Mouse (Mus musculus): ENCODE measurements around the gene Mymk.

The Mymk gene

DNA sequence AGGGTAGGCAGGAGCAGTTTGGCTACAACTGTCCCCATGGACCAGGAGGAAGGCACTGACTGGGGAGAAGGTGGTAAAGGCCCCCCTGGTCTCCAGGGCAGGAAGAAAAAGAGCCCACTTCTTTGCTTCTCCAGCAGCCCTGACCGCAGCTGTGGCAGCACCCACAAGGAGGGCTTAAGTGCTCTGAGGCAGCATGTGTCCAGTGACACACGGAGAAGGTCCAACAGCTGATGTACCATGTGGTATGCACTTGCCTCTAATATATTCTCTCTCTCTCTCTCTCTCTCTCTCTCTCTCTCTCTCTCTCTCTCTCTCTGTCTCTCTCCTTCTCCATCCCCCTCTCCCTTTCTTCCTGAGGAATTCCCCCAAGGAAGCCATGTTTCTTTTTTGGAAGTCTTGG is at the start of gene Mymk:
Mymk (minus strand) TSS at position 202 of the 400 bp plus-strand sequence.
- no peak for DNase-seq

GRCm38 (mm10) chr2:27120241-27120641 is 48.3 kb upstream of the Mymk start:
- peak; percentile 98 for DNase-seq

- peak; percentile 93 for DNase-seq
Observed at GRCm38 (mm10) chr2:27119766-27120165, 47.8 kb upstream of the Mymk start.

DNA sequence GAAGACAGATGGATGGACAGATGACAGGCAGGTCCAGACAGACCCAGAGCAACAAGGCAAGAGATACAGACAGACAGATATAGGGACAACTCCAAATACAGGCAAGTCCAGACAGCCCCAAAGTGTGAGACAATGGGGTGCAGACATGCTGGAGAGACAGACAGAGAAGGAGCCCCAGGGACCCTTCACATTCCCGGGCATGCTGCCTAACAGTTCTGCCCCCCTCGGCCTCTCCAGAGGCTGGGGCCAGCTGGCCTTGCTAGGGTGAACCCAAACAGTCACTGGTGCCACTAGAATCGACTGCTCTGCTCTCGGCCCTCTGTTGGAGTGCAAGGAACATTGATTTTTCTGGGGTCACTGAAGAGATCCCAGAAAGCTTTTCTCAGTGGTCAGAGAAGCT is 46.5 kb upstream of the Mymk start:
- peak; percentile 84 for DNase-seq

DNA sequence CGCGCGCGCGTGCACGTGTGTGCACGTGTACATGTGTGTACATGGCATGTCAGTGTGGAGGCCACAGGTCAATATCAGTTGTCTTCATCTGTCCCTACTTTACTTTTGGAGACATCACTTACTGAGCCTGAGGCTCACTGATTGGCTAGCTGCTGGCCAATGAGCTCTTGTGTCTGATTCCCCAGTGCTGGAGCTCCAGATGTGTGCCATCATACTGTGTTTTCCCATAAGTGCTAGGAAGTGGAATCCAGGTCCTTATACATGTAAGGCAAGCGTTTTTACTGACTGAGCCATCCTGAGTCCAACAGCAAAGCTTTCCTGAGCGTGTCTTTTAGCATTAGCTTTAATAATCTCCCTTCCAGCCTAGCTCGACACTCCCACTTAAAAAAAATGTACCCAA is 42.2 kb upstream of the Mymk start:
- no peak for DNase-seq

- DNase-seq, result peak; percentile 89
Observed at GRCm38 (mm10) chr2:27112585-27112984, 40.6 kb upstream of the Mymk start.

DNA sequence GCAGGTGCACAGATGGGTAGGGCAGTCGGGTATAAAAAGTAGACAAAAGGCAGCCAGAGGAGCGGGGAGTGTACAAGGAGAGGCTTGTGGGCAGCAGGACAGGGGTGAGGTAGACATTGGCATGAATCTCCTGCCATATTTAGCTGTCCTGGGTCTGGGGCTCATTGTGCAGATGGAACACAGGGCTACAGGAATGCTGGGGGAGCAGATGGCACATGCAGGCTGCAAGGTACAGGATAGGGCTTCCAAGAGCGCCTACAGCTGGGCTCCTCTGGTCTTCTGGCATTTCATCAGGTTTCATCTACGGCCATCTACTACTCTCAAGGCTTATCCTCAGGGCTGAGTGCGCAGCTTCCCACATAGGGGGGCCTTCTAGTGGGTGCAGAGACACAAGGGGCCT is 37.1 kb upstream of the Mymk start:
- no peak for DNase-seq

GRCm38 (mm10) chr2:27108144-27108543 is 36.2 kb upstream of the Mymk start:
- no peak for DNase-seq

- no peak for DNase-seq
Observed at GRCm38 (mm10) chr2:27106816-27107215, 34.8 kb upstream of the Mymk start.

GRCm38 (mm10) chr2:27103554-27103953 is 31.6 kb upstream of the Mymk start:
- DNase-seq, result no peak

GRCm38 (mm10) chr2:27097776-27098175 is 25.8 kb upstream of the Mymk start:
- peak; percentile 97 for DNase-seq

GRCm38 (mm10) chr2:27097241-27097656 is 25.3 kb upstream of the Mymk start:
- DNase-seq, result peak; percentile 96

- DNase-seq, result no peak
Observed at GRCm38 (mm10) chr2:27096341-27096981, 24.5 kb upstream of the Mymk start.

- DNase-seq, result no peak
Observed at GRCm38 (mm10) chr2:27095178-27095577, 23.2 kb upstream of the Mymk start.

DNA sequence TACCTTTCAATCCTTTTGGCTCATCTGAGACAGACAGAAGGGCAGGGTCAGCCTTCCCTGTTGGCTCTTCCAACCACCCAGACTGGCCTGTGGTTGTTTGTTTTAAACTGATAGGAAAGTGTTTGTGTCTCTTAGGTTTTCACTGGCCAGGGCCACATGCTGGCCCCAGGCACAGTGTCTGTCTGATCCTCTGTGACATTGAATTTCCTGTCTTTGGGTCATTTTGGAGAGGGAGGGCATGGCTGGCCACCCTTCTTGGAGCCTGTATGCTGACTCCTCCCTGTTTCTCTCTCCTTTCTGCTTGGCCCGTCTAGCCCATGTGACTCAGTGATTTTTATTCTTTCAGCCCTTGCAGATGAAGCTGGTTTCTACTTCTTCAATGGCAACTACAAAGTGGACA is 17.3 kb upstream of the Mymk start:
- peak; percentile 94 for DNase-seq

GRCm38 (mm10) chr2:27088700-27089099 is 16.7 kb upstream of the Mymk start:
- peak; percentile 94 for DNase-seq

DNA sequence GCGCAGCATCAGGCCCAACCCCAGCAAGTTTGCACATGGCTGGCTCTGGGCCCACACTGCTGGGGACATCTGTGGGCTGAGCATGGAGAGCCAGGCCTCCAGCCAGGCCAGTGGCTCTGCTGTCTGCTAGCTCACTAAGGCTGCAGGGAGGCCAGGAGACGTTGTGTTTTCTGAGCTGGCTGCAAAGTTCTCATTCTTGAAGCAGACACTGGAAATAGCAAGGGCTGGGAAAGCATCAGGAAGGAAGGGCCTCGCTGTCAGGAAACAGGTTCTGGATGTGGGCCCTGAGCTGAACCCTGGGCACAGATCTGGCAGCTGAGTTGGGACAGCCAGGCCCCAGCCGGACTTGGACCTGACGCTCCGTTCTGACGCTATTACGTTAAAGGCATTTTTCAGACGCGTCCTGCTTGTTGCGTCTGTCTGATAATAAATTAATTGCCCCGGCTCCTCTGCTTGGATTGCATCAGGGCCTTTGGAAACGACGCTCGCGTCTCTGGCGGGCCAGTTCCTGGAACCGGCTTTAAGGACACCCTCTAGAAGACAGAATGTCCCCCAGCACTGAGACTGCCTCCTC is 16.2 kb upstream of the Mymk start:
- DNase-seq, result peak; percentile 99

DNA sequence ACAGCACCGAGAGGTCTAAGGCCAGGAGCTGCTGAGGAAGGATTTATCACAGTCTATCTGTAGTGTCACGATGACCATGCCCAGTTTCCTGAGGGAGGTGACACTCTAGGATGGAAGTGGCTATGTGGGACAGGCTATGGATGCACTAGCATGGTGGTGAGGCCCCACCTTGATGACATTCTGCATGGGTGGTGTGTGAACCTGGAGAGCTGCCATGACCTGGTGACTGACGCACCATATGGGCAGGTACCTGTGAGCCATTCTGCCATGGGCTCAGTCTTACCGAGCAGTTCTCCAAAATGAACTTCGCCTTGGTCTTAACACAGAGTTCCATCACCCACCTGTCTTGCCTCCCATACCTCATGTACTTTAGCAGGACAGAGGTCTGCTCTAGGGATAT is 15.6 kb upstream of the Mymk start:
- DNase-seq, result peak; percentile 95

DNA sequence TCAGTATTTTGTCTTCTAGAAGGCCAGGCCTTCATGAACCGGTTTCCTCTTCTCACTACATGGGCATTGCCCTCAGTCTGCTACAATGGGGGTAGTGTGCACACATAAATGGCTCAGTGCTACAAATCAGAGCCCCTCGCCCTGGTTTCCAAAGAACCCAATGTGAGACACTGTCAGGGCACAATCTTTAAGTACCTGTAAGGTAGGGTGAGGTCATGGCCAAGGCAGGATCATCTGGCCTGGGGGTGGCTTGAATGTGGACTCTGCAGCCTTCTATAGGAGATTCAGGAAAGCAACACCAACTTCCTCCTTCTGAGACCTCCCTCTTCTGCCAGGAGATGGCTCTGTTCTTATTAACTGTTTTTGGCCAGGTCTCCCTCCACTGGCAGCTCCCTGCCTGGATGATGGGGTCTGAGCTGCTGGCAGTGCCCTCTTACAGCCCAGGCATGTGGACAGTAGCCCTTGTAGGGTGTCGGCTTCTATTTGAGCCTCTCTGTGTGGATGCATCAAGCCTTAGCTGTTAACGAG is 14.6 kb upstream of the Mymk start:
- peak; percentile 92 for DNase-seq

- DNase-seq, result no peak
Observed at GRCm38 (mm10) chr2:27085801-27086200, 13.8 kb upstream of the Mymk start.

- DNase-seq, result no peak
Observed at GRCm38 (mm10) chr2:27084963-27085362, 13.0 kb upstream of the Mymk start.

DNA sequence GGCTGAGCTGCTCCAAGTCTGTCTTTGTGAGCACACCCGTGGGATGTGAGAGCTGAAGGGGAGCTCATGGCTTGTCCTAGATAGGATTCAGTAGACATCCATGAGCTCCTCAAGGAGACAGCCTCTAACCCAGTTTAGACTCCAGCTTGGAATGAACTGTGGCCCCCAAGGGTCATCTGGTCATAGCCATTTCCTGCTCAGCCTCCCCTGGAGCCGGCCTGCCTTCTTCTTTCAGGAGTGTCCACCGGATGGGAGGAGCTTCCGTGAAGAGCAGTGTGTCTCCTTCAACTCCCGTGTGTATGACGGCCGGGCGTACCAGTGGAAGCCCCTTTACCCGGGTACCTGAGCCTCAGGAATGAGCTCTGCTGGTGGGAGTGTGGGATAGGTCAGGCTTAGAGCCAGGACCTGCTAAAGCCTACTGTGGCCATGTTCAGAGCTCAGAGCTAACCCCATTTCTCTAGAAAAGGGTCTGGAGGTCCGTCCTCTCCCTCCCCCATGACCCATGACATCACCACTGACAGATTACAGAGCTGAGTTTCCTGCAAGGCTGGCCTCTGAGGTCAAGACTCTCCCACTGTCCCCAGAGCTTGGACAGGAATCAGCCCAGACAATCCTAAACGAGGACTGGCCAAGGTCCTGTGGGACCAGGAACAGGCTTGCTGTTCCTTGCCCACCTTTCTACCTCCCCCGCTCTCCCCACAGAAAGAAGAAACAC is 11.9 kb upstream of the Mymk start:
- peak; percentile 97 for DNase-seq

GRCm38 (mm10) chr2:27079649-27080048 is 7.7 kb upstream of the Mymk start:
- DNase-seq, result peak; percentile 95

- peak; percentile 99 for DNase-seq
Observed at GRCm38 (mm10) chr2:27079152-27079584, 7.2 kb upstream of the Mymk start, which contains the start of gene Adamtsl2. Gene Adamtsl2 (plus strand): TSS chr2:27079379.

All from heart, adult 11 months (tissue).